Mouse (Mus musculus): Measurements from ENCODE around the gene Lrrc66. TPM values are rescaled to one million over a fixed set of nuclear protein-coding genes. Genes with fewer than 3 reads are reported as not detected.

The Lrrc66 gene
- total RNA-seq (2021) = under 1 TPM in 1 of 2 experiments, not detected in 1; 0.12 TPM

DNA sequence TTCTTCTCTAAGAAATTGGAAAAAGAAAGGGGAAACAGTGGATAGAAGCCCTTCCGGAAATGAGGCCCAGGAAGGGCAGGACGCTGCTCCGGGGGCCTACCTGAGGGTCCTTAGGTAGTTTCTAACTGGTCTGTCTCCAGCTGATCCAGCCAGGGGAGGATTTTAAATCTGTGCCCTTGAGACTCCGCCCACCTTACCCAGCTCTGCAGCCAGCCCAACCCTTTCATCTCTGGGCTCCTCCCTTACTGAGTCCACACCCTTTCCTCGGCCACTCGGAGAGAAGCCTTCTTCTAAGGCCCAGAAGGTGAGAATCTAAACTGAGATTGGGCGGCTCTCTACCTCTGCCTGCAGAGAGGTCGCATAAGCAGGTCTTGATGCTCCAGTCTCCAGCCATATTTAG, at the start of gene Lrrc66:
Lrrc66 (minus strand) TSS at position 236 of the 400 bp plus-strand sequence.
- DNase-seq = no peak
- intact Hi-C loops (cut with DNase I) = loop anchor here (5.0 kb wide), 1 partner anchor 90 kb away; no protein-coding TSS in a partner anchor

DNA sequence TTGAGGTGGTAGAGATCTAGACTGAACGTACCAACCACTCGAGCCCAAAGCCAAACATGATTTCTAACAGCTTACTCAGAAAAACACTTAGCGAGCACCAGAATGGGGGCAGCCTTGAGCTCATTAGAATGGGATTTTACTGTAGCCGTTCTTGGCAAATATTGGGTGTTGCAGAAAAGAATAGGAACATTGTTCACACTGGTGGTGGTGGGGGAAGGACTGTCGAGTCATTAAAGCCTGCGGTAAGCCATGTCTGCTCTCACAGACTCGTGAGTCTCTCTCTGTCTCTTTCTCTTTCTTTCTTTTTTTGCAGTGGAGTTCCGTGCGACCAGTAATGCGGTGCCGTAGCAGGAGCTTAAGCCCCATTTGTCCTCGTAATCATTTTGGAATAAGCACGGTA, 44.3 kb upstream of the Lrrc66 start:
- intact Hi-C loops (cut with DNase I) = no loop called here
- no peak for DNase-seq

DNA sequence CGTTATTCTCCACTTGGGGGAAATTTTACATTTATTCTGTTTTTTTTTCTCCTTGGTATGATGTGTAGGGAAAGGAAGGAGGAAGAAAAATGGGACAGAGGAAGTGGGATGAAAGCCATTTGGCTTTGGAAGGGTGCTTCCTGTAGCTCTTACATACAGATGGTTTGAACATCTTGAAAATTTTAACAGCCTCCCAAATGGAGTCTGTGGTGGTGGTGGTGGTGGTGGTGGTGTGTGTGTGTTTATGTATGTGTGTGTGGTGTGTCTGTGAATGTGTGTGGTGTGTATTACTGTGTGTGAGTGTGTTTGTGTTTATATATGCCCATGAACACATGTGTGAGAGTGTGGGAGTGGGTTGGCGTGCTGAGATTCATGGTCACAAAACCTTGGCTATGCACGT, 43.3 kb upstream of the Lrrc66 start:
- no peak for DNase-seq
- intact Hi-C loops (cut with DNase I) = no loop called here

DNA sequence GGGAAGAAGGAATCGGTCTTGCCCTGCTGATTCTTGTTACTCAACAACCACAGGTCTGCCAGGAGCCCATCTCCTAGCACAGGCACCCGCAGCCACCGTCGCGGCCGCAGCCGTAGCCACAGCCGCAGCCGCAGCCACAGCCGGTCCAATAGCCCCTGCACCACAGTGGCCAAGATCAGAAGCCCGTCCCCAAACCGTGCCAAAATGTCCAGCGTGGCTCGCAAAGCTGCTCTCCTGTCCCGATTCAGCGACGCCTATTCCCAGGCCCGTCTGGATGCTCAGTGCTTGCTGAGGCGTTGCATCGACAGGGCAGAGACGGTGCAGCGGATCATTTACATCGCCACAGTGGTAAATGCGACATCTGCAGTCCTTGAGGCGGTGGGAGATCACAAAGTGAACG, 37.1 kb upstream of the Lrrc66 start:
- peak; percentile 31 for DNase-seq
- intact Hi-C loops (cut with DNase I) = no loop called here

DNA sequence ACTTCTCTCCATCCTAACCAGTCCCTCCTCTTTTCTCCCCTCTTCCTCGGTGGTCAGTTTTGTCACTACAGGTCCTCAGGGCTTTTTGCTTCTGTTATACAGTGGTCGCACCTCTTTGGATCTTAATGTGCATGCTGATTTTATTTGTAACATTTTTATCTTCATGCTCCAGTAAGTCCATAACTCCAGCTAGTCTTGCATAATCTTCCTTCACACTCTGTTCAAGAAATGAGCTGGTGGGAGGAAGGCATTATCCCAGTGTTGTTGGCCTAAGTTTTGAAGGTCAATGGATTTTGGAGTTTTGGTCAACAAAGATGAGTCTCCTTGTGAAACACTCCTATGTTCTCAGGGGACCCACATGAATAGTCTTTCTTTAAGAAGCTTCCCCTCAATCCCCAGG, 35.6 kb upstream of the Lrrc66 start:
- DNase-seq = no peak
- intact Hi-C loops (cut with DNase I) = no loop called here

DNA sequence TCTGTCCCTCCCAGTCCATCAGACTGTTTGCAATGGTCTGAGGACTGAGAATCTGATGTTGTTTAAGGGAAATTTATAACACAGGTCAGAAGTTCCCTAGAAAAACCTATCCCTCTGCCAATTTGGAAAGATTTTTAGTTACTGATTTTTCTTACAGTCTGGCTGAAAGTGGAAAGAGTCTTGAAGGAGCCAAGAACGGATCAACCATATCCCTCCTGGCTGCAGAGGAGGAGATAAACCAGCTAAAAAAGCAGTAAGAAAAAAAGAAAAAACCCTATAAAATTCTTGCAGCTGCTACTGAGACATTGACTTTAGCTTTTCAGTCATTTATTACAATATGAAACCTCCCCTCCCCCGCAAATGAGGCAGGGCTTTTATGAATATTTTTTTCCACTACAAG, 34.4 kb upstream of the Lrrc66 start:
- no peak for DNase-seq
- intact Hi-C loops (cut with DNase I) = no loop called here

DNA sequence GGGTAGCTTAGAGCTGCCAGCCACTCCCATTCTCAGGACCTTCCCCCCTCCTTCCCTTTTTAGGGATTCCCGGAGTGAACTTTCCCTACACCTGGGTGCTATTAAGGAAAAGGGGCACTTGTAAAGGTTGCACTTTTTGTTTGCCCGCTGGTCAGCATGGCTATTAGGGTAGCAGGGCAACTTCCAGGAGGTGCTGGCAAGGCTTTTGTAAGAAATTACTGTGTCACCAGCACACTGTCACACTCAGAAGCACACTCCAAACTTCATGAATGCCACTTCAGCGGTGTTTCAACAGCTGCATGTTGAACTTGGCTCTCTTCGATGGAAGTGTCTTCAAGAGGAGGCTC, 19.5 kb upstream of the Lrrc66 start:
- intact Hi-C loops (cut with DNase I) = no loop called here

DNA sequence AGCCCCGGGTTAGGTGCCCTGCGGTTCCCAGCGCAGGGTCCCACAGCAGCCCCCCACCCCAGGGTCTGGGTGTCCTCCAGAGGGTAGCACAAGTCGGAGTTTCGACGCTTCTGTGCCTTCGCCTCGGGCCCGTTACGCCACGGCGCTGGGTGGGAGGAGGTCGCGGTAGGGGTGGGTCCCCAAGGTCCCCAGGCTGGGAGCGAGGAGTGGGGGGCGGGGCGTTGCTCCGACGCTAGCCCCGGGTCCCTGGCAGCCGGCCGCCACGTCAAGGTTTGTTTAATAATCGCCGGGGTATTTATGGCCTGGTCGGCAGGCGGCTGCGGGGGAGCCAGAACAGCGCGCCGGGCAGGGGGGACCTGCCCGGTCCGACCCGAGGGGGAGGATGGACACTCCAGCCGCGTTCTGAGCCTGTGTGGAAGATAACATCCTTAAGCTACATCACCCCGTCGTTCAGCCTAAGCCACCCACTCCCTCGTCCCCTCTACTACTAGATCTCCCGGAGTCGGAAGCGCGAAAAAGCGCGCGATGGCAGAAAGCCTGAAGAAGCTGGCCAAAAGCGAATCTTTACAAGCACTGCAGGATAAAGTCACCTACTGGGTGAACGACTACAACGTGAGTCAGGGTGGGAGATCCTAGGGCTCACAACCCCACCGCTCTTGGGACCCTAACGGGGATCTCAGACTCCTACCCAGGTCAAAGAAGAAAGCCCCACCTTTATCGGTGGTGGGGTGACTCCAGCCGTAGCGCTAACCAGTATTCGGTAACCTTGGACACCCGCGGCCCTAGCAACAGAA, 18.9 kb upstream of the Lrrc66 start, which contains the start of gene Spata18:
Spata18 (plus strand) TSS at position 319 of the 794 bp plus-strand sequence.
- peak; percentile 39 for DNase-seq
- intact Hi-C loops (cut with DNase I) = no loop called here

More for the DNA sequence above, 19.5 kb upstream of the Lrrc66 start:
- DNase-seq = no peak

DNA sequence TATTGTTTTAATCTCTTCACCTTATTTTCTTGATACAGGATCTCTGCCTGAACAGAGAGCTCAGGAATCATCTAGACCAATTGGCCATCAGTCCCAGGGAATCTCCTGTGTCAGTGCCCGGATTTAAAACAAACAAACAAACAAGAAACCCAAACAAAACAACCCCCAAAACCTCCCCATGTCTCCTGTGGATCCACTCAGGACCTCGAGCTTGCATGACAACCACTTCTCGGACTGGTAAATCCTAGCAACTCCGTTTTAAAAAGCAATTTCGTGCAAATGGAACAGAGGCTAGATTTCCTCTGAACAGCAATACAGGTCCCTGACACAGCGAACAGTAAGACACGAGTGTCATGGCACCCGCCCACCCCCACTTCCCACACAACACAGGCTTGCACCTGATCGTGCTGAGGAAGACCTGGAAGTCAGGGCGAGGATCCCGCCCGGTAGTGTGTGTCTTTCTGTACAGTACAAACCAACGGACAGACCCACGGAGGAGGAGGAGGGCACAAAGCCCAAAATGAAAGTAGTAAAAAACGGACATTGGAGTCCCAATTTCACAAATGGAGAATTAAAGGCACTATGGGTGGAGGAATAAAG, 18.1 kb upstream of the Lrrc66 start:
- no peak for DNase-seq
- intact Hi-C loops (cut with DNase I) = no loop called here

DNA sequence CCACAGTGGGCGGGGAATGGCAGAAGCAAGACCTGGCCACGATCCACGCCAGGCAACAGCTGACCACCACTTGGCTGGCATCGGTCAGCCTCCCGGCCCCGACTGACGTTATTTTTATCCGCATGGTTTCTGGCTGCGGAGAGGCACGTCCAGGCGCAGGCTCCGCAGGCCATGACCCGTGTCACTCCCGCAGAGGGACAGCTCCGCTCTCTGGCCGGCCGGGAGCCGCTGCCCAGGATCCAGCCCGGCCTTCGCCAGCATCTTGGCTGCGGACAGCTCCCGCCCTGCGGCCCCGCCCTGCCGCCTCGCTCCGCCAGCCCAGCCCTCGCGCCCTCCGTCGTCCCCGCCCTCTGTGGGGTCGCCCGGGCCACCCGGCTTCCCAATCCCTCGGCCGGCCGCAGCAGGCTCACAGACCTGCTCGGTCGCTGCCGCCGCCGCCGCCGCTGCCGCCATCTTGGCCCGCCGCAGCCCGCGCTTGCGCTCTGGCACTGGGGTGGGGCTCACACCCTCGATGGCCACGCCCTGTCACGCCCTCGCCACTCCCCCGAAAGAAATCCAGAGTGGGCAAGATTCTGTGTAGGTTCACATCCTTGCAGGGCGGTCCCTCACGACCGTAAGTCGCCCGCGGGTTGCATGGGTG, 15.1 kb upstream of the Lrrc66 start, which contains the start of gene Sgcb:
Sgcb (minus strand) TSS at position 530 of the 640 bp plus-strand sequence.
- DNase-seq = peak; percentile 87
- intact Hi-C loops (cut with DNase I) = no loop called here

DNA sequence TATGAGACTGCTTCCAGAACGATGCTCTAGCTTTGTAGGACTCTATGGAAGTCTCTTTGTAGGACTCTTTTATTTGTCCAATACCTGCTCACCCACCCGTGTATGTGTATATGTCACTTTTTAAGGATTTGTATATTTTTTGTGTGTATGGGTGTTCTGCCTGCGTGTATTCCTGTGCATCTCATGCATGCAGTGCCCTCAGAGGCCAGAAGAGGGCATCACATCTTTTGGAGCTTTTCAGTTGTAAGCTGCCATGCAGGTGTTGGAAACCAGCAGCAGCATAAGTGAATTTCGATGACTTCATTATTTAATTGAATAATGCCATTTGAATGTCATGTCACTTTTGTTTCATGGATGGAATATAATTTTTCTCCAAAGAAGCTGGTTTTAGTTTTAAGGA, 9.8 kb upstream of the Lrrc66 start:
- intact Hi-C loops (cut with DNase I) = no loop called here
- peak; percentile 38 for DNase-seq

DNA sequence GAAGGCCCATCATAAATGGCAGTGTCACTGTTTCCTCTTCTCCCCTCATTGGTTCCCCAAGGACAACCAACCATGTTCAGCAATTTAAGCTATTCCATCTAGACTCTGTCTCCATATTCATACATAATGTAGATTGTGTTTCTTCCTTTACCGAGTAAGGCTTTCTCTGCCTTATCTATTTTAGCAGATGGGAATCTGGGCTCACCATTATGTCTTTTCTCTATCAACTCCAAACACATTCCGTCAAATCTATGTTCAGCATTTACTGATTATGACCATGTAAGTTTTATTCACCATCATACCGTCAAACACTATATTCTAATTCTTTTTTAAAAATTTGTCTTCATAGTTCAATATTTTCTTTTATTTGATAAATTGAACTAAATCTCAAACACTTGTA, 8.7 kb upstream of the Lrrc66 start:
- no peak for DNase-seq
- intact Hi-C loops (cut with DNase I) = no loop called here

DNA sequence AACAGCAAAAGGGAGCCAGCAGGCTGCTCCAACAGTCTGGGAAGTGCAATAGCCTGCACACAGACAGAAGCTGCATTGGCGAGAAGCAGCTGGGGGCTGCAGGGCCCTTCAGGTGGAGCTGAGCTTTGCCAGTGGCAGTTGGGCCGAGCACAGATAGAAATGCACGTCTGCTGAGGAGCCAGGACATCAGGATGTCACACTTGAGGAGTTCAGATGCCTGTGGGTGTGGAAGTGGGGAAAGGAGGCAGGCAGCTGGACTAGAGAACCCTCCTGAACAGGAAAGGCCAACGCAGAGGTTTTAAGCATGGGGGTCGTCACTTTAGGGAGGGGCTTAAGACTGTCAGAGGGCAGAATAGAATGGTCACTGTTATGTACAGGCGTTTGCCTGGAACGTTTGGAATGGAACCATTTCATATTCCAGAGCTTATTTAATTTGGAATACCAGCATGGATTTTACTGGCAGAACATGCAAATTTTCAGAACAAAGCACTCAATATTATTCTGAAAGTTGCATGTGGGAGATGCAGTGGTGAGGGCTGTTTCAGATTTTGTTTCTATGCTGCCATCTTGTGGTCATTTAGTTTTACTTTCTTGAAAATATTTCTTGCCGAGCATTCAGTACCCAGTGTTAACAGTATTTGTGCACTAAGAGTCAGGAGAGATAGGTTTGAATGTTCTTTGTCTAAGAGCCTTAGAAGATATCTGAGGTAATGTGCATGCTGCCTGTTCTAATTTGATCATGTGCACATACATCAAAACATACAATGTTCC, 5.2 kb upstream of the Lrrc66 start:
- intact Hi-C loops (cut with DNase I) = loop anchor here (2.0 kb wide), 1 partner anchor 203 kb away; no protein-coding TSS in a partner anchor
- no peak for DNase-seq

DNA sequence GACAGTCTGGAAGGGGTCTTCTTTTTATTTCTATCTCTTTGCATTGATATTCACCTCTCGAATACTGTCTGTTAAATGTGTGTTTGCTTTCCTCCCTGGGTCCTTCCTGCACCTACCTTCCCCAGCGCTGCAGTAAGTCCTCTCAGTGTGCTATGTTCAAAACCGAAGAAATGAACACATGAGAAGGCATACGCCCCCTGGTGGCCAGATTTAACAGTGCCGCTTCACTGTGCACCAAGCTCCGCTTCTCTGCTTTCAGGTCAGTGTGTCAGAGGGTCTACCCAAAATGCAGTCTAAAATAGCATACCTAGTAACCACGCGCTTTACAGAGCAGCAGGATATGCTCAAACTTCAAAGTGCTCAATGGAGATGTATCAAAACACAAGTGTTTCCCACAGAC, 815 bp upstream of the Lrrc66 start:
- peak; percentile 87 for DNase-seq
- intact Hi-C loops (cut with DNase I) = loop anchor here (5.0 kb wide), 1 partner anchor 91 kb away; no protein-coding TSS in a partner anchor

DNA sequence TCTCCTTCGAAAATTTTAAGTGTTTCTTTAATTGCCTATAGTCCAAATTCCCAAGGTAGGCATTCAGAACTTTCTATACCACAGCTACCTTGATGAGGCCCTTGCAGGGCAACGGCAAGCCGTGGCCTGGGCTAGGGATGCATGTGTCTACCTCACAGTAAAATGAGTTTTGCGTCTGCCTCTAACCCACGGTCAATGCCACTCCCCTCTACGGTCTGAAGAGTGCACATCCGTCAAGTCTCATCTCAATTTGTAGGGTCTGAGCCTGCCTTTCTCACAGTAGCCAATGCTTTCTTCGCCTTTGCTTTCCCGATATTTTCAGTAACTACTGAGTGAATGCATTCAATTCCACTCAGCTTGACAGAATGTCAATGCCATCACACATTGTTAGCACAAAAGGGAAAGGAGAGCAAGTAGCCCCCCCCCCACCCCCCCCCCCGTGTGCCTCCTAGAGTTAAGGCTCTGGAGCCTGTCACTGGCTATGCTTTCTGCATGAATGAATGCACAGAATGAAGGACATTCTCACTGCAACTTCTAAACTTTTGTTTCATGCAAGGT, 1.2 kb downstream of the Lrrc66 start:
- no peak for DNase-seq
- intact Hi-C loops (cut with DNase I) = loop anchor here (5.0 kb wide), 1 partner anchor 89 kb away; no protein-coding TSS in a partner anchor

DNA sequence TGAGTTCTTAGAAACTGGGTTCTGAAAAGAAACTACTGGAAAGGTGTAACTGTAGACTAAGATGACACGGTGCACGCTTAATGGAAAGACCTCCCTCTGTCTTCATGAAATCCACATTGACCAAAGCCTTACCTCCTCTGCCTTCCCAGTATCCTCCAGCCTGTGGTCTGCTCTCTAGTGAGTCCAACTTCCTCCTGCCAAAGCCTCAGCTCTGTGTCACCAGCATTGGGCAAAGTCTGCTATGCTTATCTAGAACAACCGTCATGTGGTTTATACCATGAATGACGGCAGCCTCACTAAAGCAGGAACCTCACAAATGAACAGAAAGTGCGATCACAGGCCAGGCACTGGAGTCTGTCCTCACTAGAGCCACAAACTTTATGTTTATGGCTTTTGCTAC, 2.2 kb downstream of the Lrrc66 start:
- no peak for DNase-seq
- intact Hi-C loops (cut with DNase I) = loop anchor here (5.0 kb wide), 1 partner anchor 88 kb away; no protein-coding TSS in a partner anchor

DNA sequence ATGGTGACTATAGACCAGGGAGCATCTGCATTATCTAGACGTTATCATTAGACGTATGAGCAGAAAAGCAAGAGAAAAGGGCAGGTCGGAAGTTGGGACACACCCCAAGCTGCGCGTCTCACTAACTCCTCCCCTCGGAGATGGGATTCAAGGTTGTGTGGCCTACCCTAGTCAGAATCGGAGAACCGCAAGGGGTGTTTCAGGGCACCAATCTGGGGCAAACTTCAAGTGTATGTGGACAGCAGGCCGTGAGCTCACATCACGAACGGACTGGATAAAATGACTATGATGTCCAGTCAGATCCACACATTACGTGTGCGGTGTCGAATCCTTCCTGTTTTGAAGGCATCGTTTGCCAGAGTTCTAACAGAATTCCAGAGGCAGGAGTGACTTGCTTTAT, 4.3 kb downstream of the Lrrc66 start:
- intact Hi-C loops (cut with DNase I) = no loop called here
- DNase-seq = no peak

DNA sequence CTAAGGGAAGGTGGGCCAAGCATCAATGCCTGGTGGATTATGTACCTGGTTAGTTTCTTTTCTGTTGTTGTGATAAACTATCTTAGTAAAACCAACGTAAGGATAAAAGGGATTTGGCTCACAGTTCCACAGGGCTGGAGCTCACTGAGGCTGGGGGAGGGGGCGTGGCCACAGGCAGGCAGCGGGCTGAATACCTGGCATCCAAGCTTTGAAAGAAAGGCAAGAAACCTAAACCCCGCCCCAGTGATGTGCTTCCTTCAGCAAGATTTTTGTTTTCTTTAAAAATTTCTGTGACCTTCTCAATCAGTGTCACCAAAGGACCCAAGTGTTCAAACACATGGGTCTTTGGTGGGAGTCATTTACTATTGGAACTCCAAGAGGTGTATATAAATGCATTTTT, 4.8 kb downstream of the Lrrc66 start:
- intact Hi-C loops (cut with DNase I) = no loop called here
- no peak for DNase-seq

DNA sequence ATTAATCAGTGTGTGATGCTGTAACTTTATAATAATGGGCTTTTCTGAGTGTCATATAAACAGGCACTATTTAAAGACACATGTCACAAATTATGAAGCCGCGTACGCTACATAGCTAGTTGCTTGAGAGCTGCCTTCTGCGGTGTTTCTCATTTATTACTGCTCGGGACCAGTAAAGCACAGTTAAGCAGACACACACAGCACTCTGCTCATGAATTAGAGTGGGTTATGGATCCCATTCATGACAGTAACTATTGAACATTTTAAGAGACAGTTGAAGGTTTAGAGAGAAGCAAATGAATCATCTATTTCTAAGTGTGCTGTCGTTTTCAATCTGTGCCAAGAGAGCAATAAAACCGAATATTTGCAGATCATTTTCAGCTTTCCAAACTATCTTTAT, 5.5 kb downstream of the Lrrc66 start:
- no peak for DNase-seq
- intact Hi-C loops (cut with DNase I) = no loop called here

DNA sequence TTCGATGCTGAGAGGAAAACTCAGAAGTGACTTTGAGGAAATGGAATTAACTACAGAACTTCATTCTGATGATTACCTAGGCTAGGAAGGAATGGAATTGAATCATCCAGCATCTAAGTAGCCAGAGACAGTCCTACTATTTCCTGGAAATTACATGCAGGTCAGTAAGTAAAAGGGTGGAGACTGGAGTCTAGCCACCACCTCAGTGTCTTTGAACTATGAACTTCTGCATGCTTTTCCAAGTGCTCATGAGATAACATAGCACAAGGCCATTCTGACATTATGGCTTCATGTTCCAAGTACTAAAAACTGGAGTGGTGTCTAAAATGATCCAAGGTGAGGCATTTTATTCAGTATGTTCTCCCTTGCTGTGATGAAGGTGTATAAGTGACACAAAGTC, 6.8 kb downstream of the Lrrc66 start:
- intact Hi-C loops (cut with DNase I) = no loop called here

DNA sequence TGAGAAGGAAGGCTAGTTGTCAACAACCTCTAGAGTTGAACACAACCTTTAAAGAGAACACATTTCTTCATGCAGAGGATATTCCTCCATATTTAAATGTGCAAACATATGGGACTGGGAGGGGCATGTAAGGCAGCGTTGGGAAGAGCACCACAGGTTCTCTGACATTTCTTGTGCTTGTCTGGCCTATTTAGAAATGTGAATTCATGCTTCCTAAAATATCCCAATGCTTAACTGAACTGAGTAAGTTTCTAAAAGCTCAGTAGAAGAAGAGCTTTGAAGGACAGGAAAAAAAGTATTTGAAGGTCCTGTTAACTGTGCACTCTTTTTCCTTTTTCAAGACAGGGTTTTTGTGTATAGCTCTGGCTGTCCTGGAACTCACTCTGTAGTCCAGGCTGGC, 13.4 kb downstream of the Lrrc66 start:
- intact Hi-C loops (cut with DNase I) = no loop called here
- DNase-seq = no peak

More for the DNA sequence above, 6.8 kb downstream of the Lrrc66 start:
- DNase-seq = no peak

Measured in left cerebral cortex, postnatal 4 days (tissue).